Mouse (Mus musculus): Measurements from ENCODE around the gene Intu.

DNA sequence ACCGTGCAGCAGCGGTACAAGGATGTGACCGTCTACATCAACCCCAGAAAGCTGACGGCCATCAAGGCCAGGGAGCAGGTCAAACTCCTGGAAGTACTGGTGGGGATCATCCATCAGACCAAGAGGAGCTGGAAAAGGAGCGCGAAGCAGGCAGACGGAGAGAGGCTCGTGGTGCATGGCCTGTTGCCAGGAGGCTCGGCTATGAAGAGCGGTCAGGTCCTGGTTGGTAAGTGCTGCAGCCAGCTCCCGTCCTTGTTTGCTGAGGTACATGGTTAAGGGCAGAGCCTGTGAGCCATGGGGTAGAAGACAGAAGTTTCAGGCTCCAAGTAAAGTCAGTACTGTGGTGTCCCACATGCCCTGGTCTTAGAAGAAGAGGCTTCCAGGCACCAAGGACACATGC is 122.9 kb downstream of the Intu start:
- TF ChIP-seq USF1 (IDR thresholded peaks at IDR 0.05; ENCODE audit: low read depth) (no peak), CTCF (IDR thresholded peaks at IDR 0.05; ENCODE audit: control insufficient read depth, insufficient read depth, insufficient read length) (no peak), MAX (IDR thresholded peaks at IDR 0.05) (no peak), MYOG (IDR thresholded peaks at IDR 0.05; ENCODE audit: control insufficient read depth, extremely low read depth, insufficient read length) (no peak), CEBPB (IDR thresholded peaks at IDR 0.05; ENCODE audit: low read depth) (no peak), FOSL1 (IDR thresholded peaks at IDR 0.05; ENCODE audit: insufficient read depth, low read length, poor library complexity, severe bottlenecking) (no peak), MYOD1 (IDR thresholded peaks at IDR 0.05; ENCODE audit: control insufficient read depth, insufficient read length, low read depth) (no peak)

Measured in C2C12 (cell line).